Mouse (Mus musculus): Measurements from ENCODE around the gene Gm49355.

DNA sequence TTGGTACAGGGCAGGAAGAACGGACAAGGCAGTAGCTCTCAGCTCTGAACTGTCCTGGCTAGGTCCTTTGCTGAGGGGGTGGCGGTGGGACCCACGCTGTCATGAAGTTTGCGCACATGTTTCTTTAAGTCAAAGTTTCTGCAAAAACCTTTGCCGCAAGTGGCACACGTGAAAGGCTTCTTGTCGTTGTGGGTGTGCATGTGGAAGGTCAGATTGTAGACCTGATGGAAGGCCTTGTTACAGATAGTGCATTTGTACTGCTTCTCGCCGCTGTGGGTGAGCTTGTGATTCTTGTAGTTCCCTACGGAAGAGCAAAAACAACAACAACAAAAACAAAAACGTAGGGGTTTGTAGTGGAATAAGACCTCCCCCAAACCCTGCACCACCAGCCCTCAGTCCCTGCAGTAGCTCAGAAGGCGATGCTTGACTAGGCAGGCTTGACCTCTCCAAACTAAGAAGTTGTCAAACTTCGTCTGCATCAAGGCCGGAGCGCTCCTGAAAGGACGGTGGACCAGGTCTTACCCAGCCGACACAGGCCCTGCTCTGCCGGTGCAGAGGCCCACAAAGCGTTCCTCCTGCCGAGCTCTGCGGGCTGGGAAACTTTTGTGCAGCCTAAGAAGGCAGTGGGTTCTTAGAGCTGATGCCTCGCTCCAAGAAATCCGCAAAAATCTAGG is 58.8 kb downstream of the Gm49355 start:
- no peak for TF ChIP-seq POLR2AphosphoS2 (IDR thresholded peaks at IDR 0.05; ENCODE audit: insufficient read length, low read depth)
- TF ChIP-seq POLR2A (IDR thresholded peaks at IDR 0.05; ENCODE audit: insufficient read length, low read depth), result no peak
- no peak for TF ChIP-seq MAX (IDR thresholded peaks at IDR 0.05; ENCODE audit: low read depth)
- no peak for TF ChIP-seq E2F4 (IDR thresholded peaks at IDR 0.05; ENCODE audit: insufficient read depth)
- TF ChIP-seq MYOG (IDR thresholded peaks at IDR 0.05; ENCODE audit: control insufficient read depth in 1 of 3, insufficient read depth in 1 of 3, insufficient read length in 2 of 3, low read depth in 2 of 3), result no peak
- TF ChIP-seq TCF3 (IDR thresholded peaks at IDR 0.05; ENCODE audit: insufficient read length, low read depth), result no peak
- TF ChIP-seq TCF12 (IDR thresholded peaks at IDR 0.05; ENCODE audit: insufficient read depth, poor library complexity, severe bottlenecking), result no peak
- TF ChIP-seq MYOD1 (IDR thresholded peaks at IDR 0.05; ENCODE audit: control insufficient read depth in 1 of 3, insufficient read length in 2 of 3, low read depth in 2 of 3), result no peak
- no peak for TF ChIP-seq SRF (IDR thresholded peaks at IDR 0.05; ENCODE audit: control insufficient read depth, insufficient read length, low read depth)
- no peak for TF ChIP-seq USF1 (IDR thresholded peaks at IDR 0.05; ENCODE audit: low read depth)
- no peak for TF ChIP-seq REST (IDR thresholded peaks at IDR 0.05; ENCODE audit: insufficient read depth, insufficient read length)
